Mouse (Mus musculus): ENCODE data around the gene Cpsf4.
"Not testable (repeated sequence)": the region's sequence is repeated elsewhere in the genome, so short reads cannot be mapped to it uniquely, and the experiment has no call there.

Gene Cpsf4

DNA sequence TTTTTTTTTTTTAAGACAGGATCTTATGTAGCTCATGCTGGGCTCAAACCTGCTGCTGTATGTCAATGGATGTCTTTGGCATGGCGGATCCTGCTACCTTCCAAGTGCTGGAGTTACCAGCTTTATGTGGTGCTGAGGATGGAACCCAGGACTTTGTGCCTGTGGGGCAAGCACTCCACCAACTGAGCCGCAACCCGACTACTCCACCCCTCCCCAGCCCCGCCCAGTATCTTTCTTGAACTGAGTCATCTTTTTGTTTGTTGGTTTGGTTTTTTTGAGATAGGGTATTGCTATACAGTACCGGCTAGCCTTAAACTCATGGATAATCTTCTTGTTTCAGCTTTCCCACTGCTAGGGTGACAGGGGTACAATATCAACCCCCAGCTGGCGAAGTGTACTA lies 22.4 kb downstream of the Cpsf4 start:
- no peak for DNase-seq

DNA sequence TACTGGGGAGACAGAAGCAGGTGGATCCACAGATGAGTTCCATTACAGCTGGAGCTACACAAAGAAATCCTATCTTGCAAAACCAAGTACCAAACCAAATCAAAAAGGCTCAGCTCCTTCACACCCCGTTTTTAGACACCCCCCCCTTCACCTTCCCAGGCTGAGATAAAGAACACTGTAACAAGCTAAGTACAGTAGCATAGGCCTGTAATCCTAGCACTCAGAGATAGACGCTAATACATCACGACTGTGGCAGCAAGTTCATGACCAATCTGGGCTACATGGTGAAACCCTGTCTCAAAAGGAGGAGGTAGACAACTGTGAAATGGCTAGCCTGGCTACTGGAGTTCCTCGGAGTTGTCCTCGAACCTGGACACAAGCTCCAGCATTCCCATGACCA lies 23.4 kb downstream of the Cpsf4 start:
- DNase-seq: no peak

- DNase-seq: peak; percentile 96
These were observed 24.1 kb downstream of the Cpsf4 start for GRCm38 (mm10) chr5:145190875-145191798.

DNA sequence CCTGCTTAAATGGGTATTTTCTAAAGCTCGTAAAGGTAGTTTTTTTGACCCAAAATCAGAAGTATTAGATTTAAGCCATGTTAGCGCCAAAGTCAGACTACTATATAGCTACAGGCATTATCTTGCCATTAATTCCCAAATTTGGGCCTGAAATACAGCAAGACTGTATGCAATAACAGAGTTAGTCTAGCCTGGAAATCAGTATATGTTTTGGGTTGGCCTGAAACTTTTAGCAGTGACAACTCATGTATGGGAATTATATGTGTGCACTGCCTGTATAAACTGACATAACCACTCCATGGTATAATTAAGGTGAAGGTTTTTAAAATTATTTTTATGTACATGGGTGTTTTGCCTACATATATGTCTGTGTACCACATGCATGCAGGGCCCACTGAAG lies 24.9 kb downstream of the Cpsf4 start, which contains the start of gene Atp5j2:
Gene Atp5j2 (minus strand): TSS at position 101 of the 400 bp plus-strand sequence.
- DNase-seq: no peak

GRCm38 (mm10) chr5:145200387-145200786 lies 33.4 kb downstream of the Cpsf4 start:
- DNase-seq: no peak

- peak; percentile 87 for DNase-seq
These were observed 34.4 kb downstream of the Cpsf4 start, which contains the start of gene Zkscan14 for GRCm38 (mm10) chr5:145201321-145201991. Gene Zkscan14, minus strand, starts transcription at chr5:145201868.

- DNase-seq: no peak
These were observed 35.4 kb downstream of the Cpsf4 start for GRCm38 (mm10) chr5:145202446-145202845.

DNA sequence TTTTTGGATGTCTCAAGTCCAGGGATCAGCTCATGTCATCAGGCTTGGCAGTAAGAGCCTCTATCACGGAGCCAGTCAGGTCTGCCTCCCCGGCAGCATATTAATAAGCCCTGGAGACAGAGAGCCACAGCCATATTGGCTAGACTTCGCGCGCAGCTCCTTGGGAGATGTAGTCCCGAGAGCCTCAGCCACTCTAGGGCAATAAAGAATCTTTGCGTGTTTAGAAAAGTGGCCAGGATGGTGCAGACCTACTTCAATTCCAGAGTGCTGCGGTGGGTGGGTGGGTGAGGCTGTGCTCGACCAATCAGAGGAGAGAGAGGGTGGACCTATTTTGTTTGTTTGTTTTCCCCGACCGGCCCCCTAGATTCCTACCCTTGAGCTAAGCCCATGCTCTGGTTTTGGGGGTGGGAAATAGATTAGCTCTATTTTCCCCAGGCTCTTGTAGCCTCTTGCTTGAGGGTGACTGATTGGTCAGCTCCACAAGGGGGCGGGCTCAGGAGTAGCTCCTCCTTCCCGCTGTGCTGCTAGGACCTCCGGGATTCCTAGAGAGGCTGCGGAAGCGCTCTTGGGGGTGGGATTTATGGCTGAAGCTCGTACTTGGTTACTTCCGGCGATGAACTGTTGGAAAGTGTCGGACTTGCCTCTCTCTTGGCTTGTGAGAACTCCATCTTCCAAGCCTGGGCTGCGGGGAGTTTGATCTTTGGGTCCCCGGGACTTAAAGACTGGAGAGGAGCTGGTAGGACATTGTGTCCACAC lies 37.1 kb downstream of the Cpsf4 start, which contains the start of gene Zkscan5:
Gene Zkscan5 (plus strand): TSS at position 627 of the 756 bp plus-strand sequence.
- peak; percentile 99 for DNase-seq

DNA sequence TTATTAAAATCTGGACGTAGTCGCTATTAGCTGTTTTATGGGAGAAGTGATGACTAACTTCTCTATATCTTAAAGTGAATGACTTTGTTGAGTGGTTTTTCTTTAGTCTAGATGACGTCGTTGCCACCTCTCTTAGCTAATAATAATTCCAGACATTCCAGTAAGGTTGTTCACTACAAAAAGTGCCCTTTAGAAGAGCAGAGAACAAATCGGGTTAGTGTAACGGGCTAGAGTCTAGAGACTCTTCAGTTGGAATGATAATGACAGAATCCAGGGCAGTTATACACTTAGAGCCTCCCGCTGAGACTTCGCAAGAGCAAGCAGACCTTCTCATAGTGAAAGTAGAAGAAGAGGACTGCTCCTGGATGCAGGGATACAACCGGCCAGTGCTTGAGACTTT lies 38.0 kb downstream of the Cpsf4 start:
- DNase-seq: peak; percentile 11

GRCm38 (mm10) chr5:145207385-145207784 lies 40.4 kb downstream of the Cpsf4 start:
- DNase-seq: no peak

DNA sequence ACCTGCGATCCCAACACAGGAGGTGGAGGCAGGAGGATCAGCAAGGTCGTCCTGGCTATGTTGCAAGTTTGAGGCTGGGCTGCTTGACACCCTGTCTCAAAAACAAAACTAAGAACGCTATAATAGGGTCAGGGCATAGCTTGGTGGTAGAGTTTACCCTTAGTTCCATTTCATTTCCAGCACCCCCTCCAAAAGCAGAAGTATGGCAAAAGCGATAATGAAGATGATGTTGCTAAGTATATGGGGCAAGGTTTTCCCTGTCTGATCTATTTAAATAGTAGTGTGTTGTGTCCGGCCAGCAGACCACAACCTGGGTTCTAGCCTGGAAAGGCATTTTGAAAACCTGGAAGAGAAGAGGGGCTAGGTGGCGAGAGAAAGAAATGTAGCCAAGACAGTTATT lies 40.9 kb downstream of the Cpsf4 start:
- DNase-seq: no peak

DNA sequence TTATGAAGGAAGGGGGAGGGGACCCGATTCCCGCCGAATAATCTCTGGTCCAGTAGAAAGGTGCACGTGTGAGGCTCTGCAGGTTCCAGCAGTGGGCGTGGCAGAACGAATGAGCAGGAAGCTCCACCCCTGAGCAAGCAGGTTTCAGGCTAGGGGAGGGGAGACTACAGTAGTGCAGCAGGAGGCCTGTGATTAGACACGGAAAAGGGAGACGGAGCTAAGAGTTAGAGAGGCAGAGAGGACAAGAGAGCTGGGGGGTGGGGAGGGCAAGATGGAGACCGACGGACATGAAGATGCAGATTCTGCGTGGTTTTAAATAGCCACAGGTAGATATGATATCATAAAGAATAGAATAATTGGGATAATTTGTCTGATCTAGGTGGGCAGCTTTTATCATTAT lies 41.4 kb downstream of the Cpsf4 start:
- not testable (repeated sequence) for DNase-seq

DNA sequence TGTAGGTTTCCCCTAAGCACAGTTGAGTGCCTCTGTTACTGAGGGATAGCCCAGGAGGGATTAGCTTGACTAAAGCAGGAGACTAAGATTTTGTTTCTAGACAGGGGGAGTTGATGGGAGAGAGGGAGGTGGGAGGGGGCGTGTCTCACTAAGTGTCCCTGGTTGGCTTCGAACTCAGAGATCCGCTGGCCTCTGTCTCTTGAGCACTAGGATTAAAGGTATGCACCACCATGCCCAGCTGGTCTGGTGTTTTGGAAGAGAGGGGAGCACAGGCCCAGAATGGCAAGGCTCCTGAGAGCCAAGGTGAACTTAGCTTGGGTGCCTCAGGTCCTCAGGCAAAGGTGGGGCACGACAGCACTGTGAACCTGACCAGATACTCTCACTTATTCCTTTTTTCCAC lies 44.3 kb downstream of the Cpsf4 start:
- DNase-seq: no peak

DNA sequence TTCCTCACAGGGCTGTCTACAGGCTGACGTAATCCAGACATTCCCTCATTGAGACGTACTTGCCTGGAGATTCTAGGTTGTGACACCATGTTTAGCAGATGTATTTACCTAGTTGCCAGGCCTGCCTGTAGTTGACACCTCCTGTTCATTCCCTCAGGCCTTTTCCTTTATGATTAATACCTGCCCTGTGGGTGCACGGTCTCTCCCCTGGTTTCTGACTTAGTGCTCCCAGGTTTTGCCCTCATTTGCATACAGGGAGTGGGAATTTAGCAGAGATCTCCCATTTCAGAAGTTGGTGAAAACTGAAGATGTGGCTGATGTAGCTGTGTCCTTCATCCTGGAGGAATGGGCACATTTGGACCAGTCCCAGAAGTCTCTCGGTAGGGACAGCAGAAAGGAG lies 45.2 kb downstream of the Cpsf4 start:
- no peak for DNase-seq

DNA sequence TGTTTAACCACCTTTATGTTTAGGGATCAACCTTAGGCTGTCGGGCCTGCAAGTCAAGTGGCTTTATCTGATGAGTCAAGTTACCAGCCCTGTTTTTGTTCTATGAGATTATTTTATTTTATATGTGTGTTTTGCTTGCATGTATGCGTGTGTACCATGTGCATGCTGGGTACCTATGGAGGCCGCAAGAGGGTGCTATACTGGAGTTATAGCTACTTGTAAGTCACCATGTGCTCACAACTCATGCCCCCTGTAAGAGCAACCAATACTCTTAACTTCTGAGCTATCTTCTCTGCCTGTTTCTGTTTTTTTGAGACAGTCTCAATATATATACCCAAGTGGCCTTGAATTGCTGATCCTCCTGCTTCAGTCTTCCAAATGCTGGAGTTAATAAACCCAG lies 46.5 kb downstream of the Cpsf4 start:
- DNase-seq: no peak

DNA sequence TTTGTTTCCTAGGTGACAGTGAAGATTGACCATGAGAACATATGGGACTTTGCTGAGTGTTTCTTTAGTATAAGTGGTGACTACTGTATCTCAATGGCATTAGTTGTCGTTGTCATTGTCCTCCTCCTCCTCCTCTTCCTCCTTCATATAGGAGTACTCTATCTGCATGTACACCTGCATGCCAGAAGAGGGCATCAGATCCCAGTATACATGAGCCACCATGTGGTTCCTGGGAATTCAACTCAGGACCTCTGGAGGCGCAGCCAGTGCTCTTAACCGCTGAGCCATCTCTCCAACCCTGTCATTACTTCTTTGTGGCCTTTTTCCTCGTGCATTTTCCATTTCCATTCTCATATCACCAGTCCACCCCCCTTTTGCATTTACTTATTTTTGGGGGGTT lies 47.7 kb downstream of the Cpsf4 start:
- DNase-seq: peak; percentile 16

DNA sequence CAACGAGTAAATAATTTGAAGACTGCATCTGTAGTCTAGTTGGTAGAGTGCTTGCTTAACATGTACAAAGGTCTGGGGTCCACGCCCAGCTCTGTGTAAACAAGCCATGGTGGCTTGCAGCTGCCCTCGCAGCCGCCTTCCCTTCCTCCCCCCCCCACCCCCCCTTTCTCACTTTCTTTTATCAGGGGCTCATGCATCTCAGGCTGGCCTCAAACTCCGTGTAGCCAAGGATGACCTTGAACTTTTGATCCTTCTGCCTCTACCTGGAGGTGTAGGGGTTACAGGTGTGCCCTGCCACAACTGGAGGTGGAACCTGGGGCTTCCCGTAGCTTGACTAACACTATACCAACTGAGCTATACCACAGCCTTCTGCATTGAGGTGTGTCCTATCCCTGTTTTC lies 50.7 kb downstream of the Cpsf4 start:
- DNase-seq: no peak

GRCm38 (mm10) chr5:145218206-145218605 lies 51.2 kb downstream of the Cpsf4 start:
- DNase-seq: no peak

DNA sequence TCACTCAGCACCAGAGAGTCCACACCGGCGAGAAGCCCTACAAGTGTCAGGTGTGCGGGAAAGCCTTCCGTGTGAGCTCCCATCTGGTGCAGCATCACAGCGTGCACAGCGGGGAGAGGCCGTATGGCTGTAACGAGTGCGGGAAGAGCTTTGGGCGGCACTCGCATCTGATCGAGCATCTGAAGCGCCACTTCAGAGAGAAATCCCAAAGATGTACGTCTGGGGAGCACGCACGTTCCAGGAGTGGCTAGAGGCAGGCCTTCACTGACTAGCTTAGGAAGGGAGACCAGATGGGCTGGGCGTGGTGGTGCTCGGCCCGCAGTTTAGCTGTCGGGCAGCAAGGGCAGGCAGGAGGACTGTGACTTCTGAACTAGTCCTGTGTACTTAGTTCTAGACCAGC lies 51.7 kb downstream of the Cpsf4 start:
- no peak for DNase-seq

- DNase-seq: no peak
These were observed 53.0 kb downstream of the Cpsf4 start for GRCm38 (mm10) chr5:145219981-145220380.

DNA sequence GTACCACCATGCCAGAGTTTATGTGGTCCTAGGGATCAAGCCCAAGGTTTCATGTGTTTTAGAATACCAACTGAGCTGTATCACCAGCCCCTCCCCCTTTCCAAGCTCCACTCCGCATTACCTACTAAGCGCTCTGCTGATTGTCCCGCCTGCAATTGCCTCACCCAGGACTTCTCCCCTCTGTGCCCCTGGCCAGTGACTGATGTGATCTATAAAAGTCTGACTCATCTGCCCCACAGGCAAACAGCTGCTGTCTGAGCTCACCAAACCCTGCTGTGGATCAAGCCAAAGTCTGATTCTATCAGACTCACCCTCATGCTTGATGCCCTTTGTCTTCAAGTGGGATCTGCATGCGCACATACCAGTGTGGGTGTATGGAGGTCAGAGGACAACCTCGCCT lies 55.8 kb downstream of the Cpsf4 start:
- no peak for DNase-seq

GRCm38 (mm10) chr5:145223395-145223794 lies 56.4 kb downstream of the Cpsf4 start:
- DNase-seq: no peak

GRCm38 (mm10) chr5:145226453-145226852 lies 59.4 kb downstream of the Cpsf4 start:
- no peak for DNase-seq
